Mouse (Mus musculus) CH12.LX (cell line): ENCODE results near the gene Rhod. TPM values are rescaled to one million over a fixed set of nuclear protein-coding genes. Genes with fewer than 3 reads are reported as not detected.

Experiments used
- DNase-seq: peaks from one replicate; pipeline ENCODE4 v3.0.0-alpha.2; 2013; ENCODE audit errors: extremely low read depth
- H3K27ac ChIP-seq: 2 replicates; pipeline ENCODE4 v1.5.1; 2012; ENCODE audit warnings: low read depth, mild to moderate bottlenecking, control low read depth, moderate library complexity; ENCODE audit not compliant: insufficient read depth
- H3K27me3 ChIP-seq: replicated peaks from 2 replicates; pipeline ENCODE3; 2012; ENCODE audit warnings: inconsistent platforms
- H3K36me3 ChIP-seq, 2 experiments: replicated peaks in 1 of 2; 2 replicates each; pipeline versions ENCODE3 to v1.6.1; 2012; ENCODE audit warnings: inconsistent platforms in 1 of 2, low read length in 1 of 2, mild to moderate bottlenecking in 1 of 2, mixed read lengths in 1 of 2, moderate library complexity in 1 of 2; ENCODE audit not compliant: control insufficient read depth in 1 of 2, insufficient read depth in 1 of 2
- H3K4me1 ChIP-seq, 2 experiments: 2 replicates each; pipeline ENCODE4 v1.6.1; 2012; ENCODE audit warnings: inconsistent platforms in 1 of 2, moderate library complexity in 1 of 2; ENCODE audit not compliant: insufficient read depth in 2 of 2, control insufficient read depth in 1 of 2
- H3K4me2 ChIP-seq: 2 replicates; pipeline ENCODE4 v1.6.1; 2012; ENCODE audit warnings: low read depth, mild to moderate bottlenecking, control low read depth; ENCODE audit not compliant: poor library complexity, insufficient read depth, severe bottlenecking
- H3K4me3 ChIP-seq, 3 experiments: fragments of 150-350 bp in 1 of 3; sonication (generic) in 1 of 3; replicated peaks in 1 of 3; 2 replicates each; pipeline versions ENCODE3 to v1.5.1; 2011 to 2012; ENCODE audit warnings: low read depth in 2 of 3, low read length in 2 of 3, mild to moderate bottlenecking in 2 of 3, moderate library complexity in 2 of 3, control low read depth in 1 of 3, improper control_type of control experiment in 1 of 3, inconsistent platforms in 1 of 3, mixed read lengths in 1 of 3; ENCODE audit not compliant: poor library complexity in 1 of 3
- H3K79me2 ChIP-seq: replicated peaks from 2 replicates; pipeline ENCODE4 v1.6.1; 2012; ENCODE audit warnings: mild to moderate bottlenecking, moderate library complexity; ENCODE audit not compliant: control insufficient read depth, poor library complexity, insufficient read depth, severe bottlenecking; ENCODE audit errors: extremely low read depth
- H3K9ac ChIP-seq: 2 replicates; pipeline ENCODE4 v1.6.1; 2012; ENCODE audit warnings: low read depth, mild to moderate bottlenecking, control low read depth, moderate library complexity; ENCODE audit not compliant: insufficient read depth
- H3K9me3 ChIP-seq: replicated peaks from 2 replicates; pipeline ENCODE3; 2012; ENCODE audit warnings: low read length, inconsistent platforms, mixed read lengths
- BHLHE40 ChIP-seq: IDR thresholded peaks from 2 replicates; pipeline ENCODE4 v1.6.1; 2011; ENCODE audit warnings: mild to moderate bottlenecking, low read depth, low read length, improper control_type of control experiment
- CHD2 ChIP-seq: IDR thresholded peaks from 2 replicates; pipeline ENCODE4 v1.6.1; 2011; ENCODE audit warnings: low read length, improper control_type of control experiment
- CTCF ChIP-seq, 2 experiments: IDR thresholded peaks in 1 of 2; conservative IDR thresholded peaks in 1 of 2; 2 replicates each; pipeline ENCODE4 v1.5.1; 2011 to 2012; ENCODE audit warnings: low read depth in 2 of 2, low read length in 2 of 2, improper control_type of control experiment in 1 of 2, inconsistent platforms in 1 of 2, mild to moderate bottlenecking in 1 of 2, moderate library complexity in 1 of 2
- ELF1 ChIP-seq: IDR thresholded peaks from 2 replicates; pipeline ENCODE4 v1.6.1; 2014; ENCODE audit warnings: low read depth, mild to moderate bottlenecking, inconsistent platforms, low read length, improper control_type of control experiment
- IRF4 ChIP-seq: IDR thresholded peaks from 2 replicates; pipeline ENCODE4 v1.6.1; 2014; ENCODE audit warnings: low read depth, mild to moderate bottlenecking, inconsistent platforms, low read length, improper control_type of control experiment
- MAFK ChIP-seq: IDR thresholded peaks from 2 replicates; pipeline ENCODE4 v1.6.1; 2011; ENCODE audit warnings: low read length, improper control_type of control experiment; ENCODE audit not compliant: insufficient replicate concordance
- MAZ ChIP-seq: IDR thresholded peaks from 2 replicates; pipeline ENCODE4 v1.6.1; 2012; ENCODE audit warnings: low read depth, mild to moderate bottlenecking, inconsistent platforms, low read length, improper control_type of control experiment, moderate library complexity
- MEF2A ChIP-seq: IDR thresholded peaks from 2 replicates; pipeline ENCODE4 v1.6.1; 2014; ENCODE audit warnings: low read depth, mild to moderate bottlenecking, inconsistent platforms, low read length, improper control_type of control experiment, borderline replicate concordance
- MXI1 ChIP-seq: IDR thresholded peaks from 2 replicates; pipeline ENCODE4 v1.6.1; 2011; ENCODE audit warnings: mild to moderate bottlenecking, low read depth, low read length, improper control_type of control experiment
- NELFE ChIP-seq: IDR thresholded peaks from 2 replicates; pipeline ENCODE4 v1.6.1; 2011; ENCODE audit warnings: low read depth, low read length, improper control_type of control experiment
- NRF1 ChIP-seq: IDR thresholded peaks from 2 replicates; pipeline ENCODE4 v1.6.1; 2014; ENCODE audit warnings: low read depth, mild to moderate bottlenecking, inconsistent platforms, low read length, improper control_type of control experiment, moderate library complexity
- PAX5 ChIP-seq: IDR thresholded peaks from 2 replicates; pipeline ENCODE4 v1.6.1; 2012; ENCODE audit warnings: low read length, inconsistent platforms, mixed read lengths
- RCOR1 ChIP-seq: conservative IDR thresholded peaks from 2 replicates; pipeline ENCODE4 v1.6.1; 2012; ENCODE audit warnings: low read depth, mild to moderate bottlenecking, inconsistent platforms, low read length, improper control_type of control experiment
- SIN3A ChIP-seq: IDR thresholded peaks from 2 replicates; pipeline ENCODE4 v1.6.1; 2012; ENCODE audit warnings: low read length, improper control_type of control experiment, inconsistent platforms
- SMC3 ChIP-seq: IDR thresholded peaks from 2 replicates; pipeline ENCODE4 v1.6.1; 2011; ENCODE audit warnings: low read depth, low read length, improper control_type of control experiment
- TBP ChIP-seq: conservative IDR thresholded peaks from 2 replicates; pipeline ENCODE4 v1.6.1; 2011; ENCODE audit warnings: low read depth, low read length, improper control_type of control experiment
- TCF12 ChIP-seq: IDR thresholded peaks from 2 replicates; pipeline ENCODE4 v1.6.1; 2014; ENCODE audit warnings: low read depth, mild to moderate bottlenecking, inconsistent platforms, low read length, improper control_type of control experiment
- USF2 ChIP-seq: conservative IDR thresholded peaks from 2 replicates; pipeline ENCODE4 v1.6.1; 2011; ENCODE audit warnings: low read depth, low read length, improper control_type of control experiment
- ZC3H11A ChIP-seq: IDR thresholded peaks from 2 replicates; pipeline ENCODE4 v1.6.1; 2012; ENCODE audit warnings: low read depth, mild to moderate bottlenecking, inconsistent platforms, low read length, improper control_type of control experiment
- ZKSCAN1 ChIP-seq: IDR thresholded peaks from 2 replicates; pipeline ENCODE4 v1.6.1; 2012; ENCODE audit warnings: low read depth, inconsistent platforms, low read length, improper control_type of control experiment, borderline replicate concordance
- dilution Hi-C: fragments of 300-500 bp; cut with MboI; formaldehyde crosslinking; loops from 2 replicates; pipeline ENCODE4 v1.14.3; 2020; ENCODE audit warnings: low sequenced_read_pairs; ENCODE audit not compliant: extremely low pct_unique_long_range_greater_than_20kb, extremely low pct_ligation_motif_present
- in situ Hi-C: fragments of 300-500 bp; cut with MboI; formaldehyde crosslinking; loops from 3 replicates; pipeline ENCODE4 v1.14.3; 2019; ENCODE audit warnings: low sequenced_read_pairs, low pct_ligation_motif_present, low pct_unique_long_range_greater_than_20kb, mixed read lengths
- polyA plus RNA-seq: library from polyadenylated mRNA; unstranded; fragments of >175 nt; gene quantifications from 2 replicates; pipeline ENCODE4 v1.2.1, GENCODE M21; 2012; ENCODE audit warnings: low read depth; ENCODE audit not compliant: insufficient read length
- total RNA-seq, 2 experiments: library from RNA; depleted of rRNA; stranded (reverse); fragments of 300-350 nt in 1 of 2; fragments of >200 nt in 1 of 2; gene quantifications; 2 replicates each; pipeline ENCODE4 v1.2.3; 2012 to 2014

Gene Rhod
- total and polyA plus RNA-seq, 3 experiments = 14.4 to 20.1 (median 19.3) TPM

DNA sequence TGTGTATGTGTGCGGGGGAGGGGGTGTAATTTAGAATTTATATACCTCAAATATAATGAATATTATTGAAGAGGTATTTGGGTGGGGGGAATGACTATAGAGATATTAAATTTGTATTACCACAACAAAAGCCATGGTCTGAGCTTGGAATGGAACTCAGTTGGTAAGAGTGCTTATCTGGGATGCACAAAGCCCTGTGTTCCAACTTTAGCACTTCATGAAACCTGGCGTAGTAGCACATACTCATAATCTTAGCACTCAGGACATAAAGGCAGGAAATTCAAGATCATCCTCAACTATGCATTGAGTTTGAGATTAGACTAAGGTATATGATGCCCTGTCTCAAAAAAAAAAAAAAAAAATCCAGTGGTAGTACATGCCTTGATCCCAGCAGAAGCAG is 34.4 kb downstream of the Rhod start:
- DNase-seq = no peak
- H3K4me3 ChIP-seq = no peak overlapping the region
- H3K9ac ChIP-seq = no peak overlapping the region
- no peak overlapping the region for H3K4me2 ChIP-seq
- no peak overlapping the region for H3K27ac ChIP-seq
- dilution Hi-C loops = no loop called here
- in situ Hi-C loops = no loop called here
- TF ChIP-seq NELFE = no peak
- no peak for TF ChIP-seq TBP
- TF ChIP-seq SMC3 = no peak
- TF ChIP-seq IRF4 = no peak
- no peak for TF ChIP-seq SIN3A
- no peak for TF ChIP-seq CTCF (conservative IDR thresholded peaks at IDR 0.05 in 1 of 2, IDR thresholded peaks at IDR 0.05 in 1 of 2; ENCODE audit: low read depth in 2 of 2, low read length in 2 of 2)
- TF ChIP-seq TCF12 = no peak
- no peak for TF ChIP-seq MXI1
- no peak for TF ChIP-seq USF2
- TF ChIP-seq MEF2A = no peak
- no peak for TF ChIP-seq BHLHE40
- TF ChIP-seq ZC3H11A = no peak
- TF ChIP-seq ELF1 = no peak
- TF ChIP-seq MAZ = no peak
- no peak for TF ChIP-seq MAFK
- no peaks in the 10 kb centered on the region for H3K79me2 ChIP-seq
- peaks cover 8% of the 10 kb centered on the region for H3K27me3 ChIP-seq
- no peaks in the 10 kb centered on the region for H3K36me3 ChIP-seq
- no peaks in the 10 kb centered on the region for H3K9me3 ChIP-seq
- H3K4me1 ChIP-seq = no peaks in the 10 kb centered on the region

DNA sequence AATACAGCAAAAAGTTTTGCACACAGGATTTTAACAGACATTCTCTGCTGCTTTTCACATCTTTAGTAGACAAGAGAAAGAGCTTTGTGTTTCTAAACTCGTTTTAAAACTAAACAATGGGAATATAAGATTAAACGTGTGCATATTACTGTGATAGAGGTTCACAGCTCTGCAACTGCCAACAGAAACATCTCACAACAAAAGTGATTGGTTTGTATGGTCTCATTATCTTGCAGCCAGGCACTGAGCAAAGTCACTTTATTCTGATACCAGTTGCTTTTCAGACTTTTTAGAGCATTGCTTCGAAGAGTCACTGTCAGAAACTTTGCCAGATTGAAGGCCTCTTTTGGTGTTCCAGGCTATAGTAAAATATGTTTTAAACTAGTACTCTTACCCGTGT is 40.3 kb downstream of the Rhod start:
- no peak overlapping the region for H3K9ac ChIP-seq
- TF ChIP-seq MAFK (no peak), CHD2 (no peak), ZC3H11A (no peak), TCF12 (no peak), SIN3A (no peak), RCOR1 (no peak), NRF1 (no peak), PAX5 (no peak), TBP (no peak), USF2 (no peak), ZKSCAN1 (no peak)
- TF ChIP-seq, all 38 proteins: peak for 0
- Histone ChIP-seq H3K79me2 (peaks cover 18% of the 10 kb centered on the region), H3K36me3 (no peaks in the 10 kb centered on the region), H3K27ac (no peak overlapping the region), H3K4me1 (peaks cover 0 to 9% of the 10 kb centered on the region in 2 experiments; a peak in 1 of 4 replicates), H3K27me3 (no peaks in the 10 kb centered on the region), H3K4me3 (no peak overlapping the region), H3K4me2 (no peak overlapping the region), H3K9me3 (peaks cover 10% of the 10 kb centered on the region)
- no peak for DNase-seq
- dilution Hi-C loops = no loop called here
- in situ Hi-C loops = no loop called here
